ENCODE assay signal across 9 mouse cellular contexts in genomic region chr2:14676885-14677516, GRCm38 (mm10).
A peak's percentile ranks its signal among the peaks of the same experiment; 100 is the strongest.
DNase-seq lines count a peak whose midpoint lies in the region; ATAC-seq lines count a peak whose summit lies in the region.
"Had no signal": no experiment of that assay in that cellular context is flagged by ENCODE, and none has a peak within 500 bp of the region (broad histone marks: within the 10 kb centered on the region; RNA-seq: fewer than 3 reads in every experiment).

No protein-coding gene starts in this region.

- H3K9me3 ChIP-seq in heart, embryonic 13.5 days, result no peaks in the 10 kb centered on the region
- no peaks in the 10 kb centered on the region for H3K9me3 ChIP-seq in midbrain, embryonic 10.5 days (replicated peaks)
- H3K9me3 ChIP-seq: neural tube, embryonic 12.5 days had no signal

- H3K4me2 ChIP-seq in heart, embryonic 13.5 days, result peak overlapping the region; percentile 45
- H3K4me2 ChIP-seq: neural tube, embryonic 12.5 days had no signal

- H3K4me3 ChIP-seq in heart, embryonic 13.5 days, result no peak overlapping the region
- no peak overlapping the region for H3K4me3 ChIP-seq in midbrain, embryonic 10.5 days
- H3K4me3 ChIP-seq: neural tube, embryonic 12.5 days had no signal

- H3K27ac ChIP-seq in heart, embryonic 13.5 days (replicated peaks), result no peak overlapping the region; the same call in 1 of the 2 replicates
- H3K27ac ChIP-seq in midbrain, embryonic 10.5 days (replicated peaks), result no peak overlapping the region
- H3K27ac ChIP-seq: neural tube, embryonic 12.5 days had no signal

- no peaks in the 10 kb centered on the region for H3K36me3 ChIP-seq in heart, embryonic 13.5 days
- no peaks in the 10 kb centered on the region for H3K36me3 ChIP-seq in midbrain, embryonic 10.5 days
- H3K36me3 ChIP-seq: neural tube, embryonic 12.5 days had no signal

- 19% methylated on average over 6 of the region's 6 CpGs for WGBS in heart, embryonic 13.5 days
- 29% methylated on average over 6 of the region's 6 CpGs for WGBS in midbrain, embryonic 10.5 days

- H3K27me3 ChIP-seq in heart, embryonic 13.5 days (replicated peaks), result no peaks in the 10 kb centered on the region
- H3K27me3 ChIP-seq in midbrain, embryonic 10.5 days (ENCODE audit: low read depth, poor library complexity, severe bottlenecking), result no peaks in the 10 kb centered on the region
- H3K27me3 ChIP-seq: neural tube, embryonic 12.5 days had no signal

- DNase-seq in right cerebral cortex, adult 2 months (ENCODE audit: low spot score in 2 of 2), result peak; percentile 28 to 46
- no peak for DNase-seq in right cerebral cortex, adult 18-20 months
- DNase-seq in WW6 (ENCODE audit: low read depth, low spot score), result peak; percentile 9
- DNase-seq in kidney, postnatal 10 days, result peak; percentile 70
- peak; percentile 42 for DNase-seq in midbrain, embryonic 10.5 days (ENCODE audit: low spot score)
- DNase-seq in layer of hippocampus, adult 9-11 months, result no peak

- ATAC-seq in common myeloid progenitor, adult 5-6 weeks (replicated peaks; ENCODE audit: low read depth, poor library complexity, severe bottlenecking), result peak; percentile 97
- no peak for ATAC-seq in heart, embryonic 13.5 days (ENCODE audit: extremely low read depth, insufficient number of reproducible peaks, low FRiP score, low TSS enrichment)

- peaks cover 16% of the 10 kb centered on the region for H3K4me1 ChIP-seq in heart, embryonic 13.5 days
- no peaks in the 10 kb centered on the region for H3K4me1 ChIP-seq in midbrain, embryonic 10.5 days
- H3K4me1 ChIP-seq: neural tube, embryonic 12.5 days had no signal

- H3K9ac ChIP-seq in heart, embryonic 13.5 days, result no peak overlapping the region
- H3K9ac ChIP-seq: neural tube, embryonic 12.5 days had no signal

Comparison
In these comparisons a context has a peak if more than half of its experiments do, and no peak if none do; other contexts are left out.
1. DNase-seq: peak in right cerebral cortex, adult 2 months (2 of 2), WW6 (single experiment), kidney, postnatal 10 days (single experiment) and midbrain, embryonic 10.5 days (single experiment); none in right cerebral cortex, adult 18-20 months (single experiment) and layer of hippocampus, adult 9-11 months (single experiment).